Mouse (Mus musculus): ENCODE data around the gene Usf1.

Usf1 gene

GRCm38 (mm10) chr1:171452923-171453322 is 41.8 kb downstream of the Usf1 start:
- no peak for DNase-seq (ENCODE audit: inconsistent ontology term)

- DNase-seq (ENCODE audit: inconsistent ontology term) = no peak
Measured at GRCm38 (mm10) chr1:171454926-171455325, 43.8 kb downstream of the Usf1 start.

- DNase-seq (ENCODE audit: inconsistent ontology term) = no peak
Measured at GRCm38 (mm10) chr1:171457568-171457967, 46.5 kb downstream of the Usf1 start.

GRCm38 (mm10) chr1:171459791-171460190 is 48.7 kb downstream of the Usf1 start:
- peak; percentile 84 for DNase-seq (ENCODE audit: inconsistent ontology term)

GRCm38 (mm10) chr1:171460551-171461503 is 49.7 kb downstream of the Usf1 start:
- DNase-seq (ENCODE audit: inconsistent ontology term) = no peak

- DNase-seq (ENCODE audit: inconsistent ontology term) = no peak
Measured at GRCm38 (mm10) chr1:171463133-171463532, 52.0 kb downstream of the Usf1 start.

- no peak for DNase-seq (ENCODE audit: inconsistent ontology term)
Measured at GRCm38 (mm10) chr1:171465749-171466412, 54.8 kb downstream of the Usf1 start.

GRCm38 (mm10) chr1:171466565-171466964 is 55.5 kb downstream of the Usf1 start:
- no peak for DNase-seq (ENCODE audit: inconsistent ontology term)

Data from Muller cell, postnatal 12 days (primary cell).